Mouse (Mus musculus): ENCODE measurements around the gene Ttc39b. TPM values are rescaled to one million over a fixed set of nuclear protein-coding genes. Genes with fewer than 3 reads are reported as not detected.

Gene Ttc39b
- total RNA-seq, 2 experiments from 2014 or later, result 26.1 to 28.9 TPM

DNA sequence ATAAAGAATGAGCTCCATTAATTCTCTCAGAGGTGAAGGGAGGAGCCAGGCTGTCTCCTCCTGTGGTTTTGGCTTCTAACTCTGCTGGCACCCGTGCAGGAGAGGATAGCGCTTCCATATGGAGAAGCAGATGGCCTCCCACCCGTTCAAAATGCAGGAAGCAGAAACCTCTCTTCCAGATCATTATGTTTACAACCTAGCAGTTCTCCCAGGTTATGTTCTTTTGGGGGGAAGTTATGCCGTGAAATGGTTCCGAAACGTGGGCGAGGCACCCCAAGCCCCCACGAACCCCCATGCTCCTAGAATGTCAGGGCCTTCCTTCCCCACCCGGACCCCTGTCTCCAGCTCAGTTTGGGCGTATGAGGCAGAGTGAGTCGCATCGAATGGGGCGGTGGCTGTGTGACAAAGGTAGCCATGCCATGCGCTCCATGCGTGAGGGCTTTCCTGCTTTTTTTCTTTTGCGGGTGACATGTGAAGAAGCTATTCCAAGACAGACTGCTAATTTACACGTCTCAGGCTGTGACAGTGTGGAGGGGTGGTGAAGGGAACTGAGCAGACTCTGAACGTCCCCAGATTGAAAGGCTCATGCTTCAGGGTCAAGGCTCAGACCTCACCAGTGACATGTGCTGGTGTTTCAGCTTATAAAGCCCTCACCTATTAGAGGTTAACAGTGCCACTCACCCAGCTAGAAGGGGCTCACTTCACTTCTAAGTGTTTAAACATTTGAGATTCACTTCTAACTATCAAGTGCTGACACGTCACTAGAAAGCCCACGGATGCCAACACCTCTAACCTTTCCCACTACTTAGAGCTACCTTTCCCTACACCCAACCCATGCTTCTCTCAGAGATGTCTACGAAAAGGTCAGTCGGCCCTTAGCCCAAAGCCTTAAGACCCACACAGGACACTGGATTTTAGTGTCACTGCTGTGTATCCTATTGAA lies 90.6 kb downstream of the Ttc39b start:
- peak; percentile 45 to 64 for DNase-seq (ENCODE audit: low spot score in 2 of 2)

- no peak for DNase-seq (ENCODE audit: low spot score in 2 of 2)
Measured at GRCm38 (mm10) chr4:83232315-83232880, 91.7 kb downstream of the Ttc39b start.

GRCm38 (mm10) chr4:83228664-83229283 lies 95.3 kb downstream of the Ttc39b start:
- no peak for DNase-seq (ENCODE audit: low spot score in 2 of 2)

DNA sequence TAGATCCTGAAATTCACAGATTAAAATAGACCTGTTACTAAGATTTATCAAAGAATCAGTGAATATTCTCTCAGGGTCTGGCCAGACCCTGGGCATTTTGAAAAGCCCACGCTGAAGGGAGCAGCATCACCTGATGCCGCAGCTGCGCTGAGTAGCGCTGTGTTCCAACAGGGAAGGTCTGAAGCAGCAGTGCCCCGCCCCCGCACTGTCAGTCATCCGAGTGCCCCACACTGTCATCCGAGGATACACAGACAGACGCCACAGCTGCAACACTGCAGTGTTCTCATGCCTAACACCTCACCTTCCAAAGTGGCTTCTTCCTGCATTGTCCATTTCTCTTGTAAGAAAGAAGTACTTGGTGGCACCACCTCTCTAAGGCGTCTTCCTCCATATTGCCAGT lies 96.0 kb downstream of the Ttc39b start:
- no peak for DNase-seq (ENCODE audit: low spot score in 2 of 2)

DNA sequence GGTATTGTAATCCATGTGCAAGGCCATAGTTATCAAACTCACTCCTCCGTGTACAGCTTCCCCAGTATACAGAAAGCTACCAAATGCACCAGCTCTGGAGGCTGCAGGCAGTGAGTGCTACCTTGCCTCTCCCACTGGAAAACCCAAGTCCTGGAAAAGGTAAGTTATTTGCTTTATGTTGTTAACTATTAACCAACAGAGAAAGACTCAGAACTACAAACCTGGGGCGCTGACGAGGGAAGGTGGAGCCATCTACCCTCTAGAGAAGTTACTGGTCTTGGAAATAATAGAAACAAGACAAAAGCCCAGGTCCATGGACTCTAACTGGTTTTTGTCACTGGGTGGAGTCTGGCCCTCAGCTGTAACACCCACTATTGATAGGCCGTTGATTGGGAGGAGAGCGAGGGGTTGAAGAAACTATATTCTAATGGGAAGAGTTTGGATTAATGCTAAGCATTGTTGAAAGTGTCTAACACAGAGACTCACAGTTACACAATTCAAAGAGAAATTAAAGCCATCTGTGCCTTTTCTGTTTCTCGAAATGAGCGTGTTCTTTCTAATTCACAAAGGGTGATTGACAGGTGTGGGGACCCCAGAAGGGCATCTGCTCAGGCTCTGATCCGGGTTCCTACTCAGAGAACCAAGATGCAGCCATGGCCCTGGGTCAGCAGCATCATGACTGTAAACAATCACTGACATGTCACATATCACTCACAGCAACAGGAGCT lies 98.3 kb downstream of the Ttc39b start:
- DNase-seq (ENCODE audit: low spot score in 2 of 2), result no peak

GRCm38 (mm10) chr4:83224242-83224641 lies 99.8 kb downstream of the Ttc39b start:
- DNase-seq (ENCODE audit: low spot score in 2 of 2), result no peak

DNA sequence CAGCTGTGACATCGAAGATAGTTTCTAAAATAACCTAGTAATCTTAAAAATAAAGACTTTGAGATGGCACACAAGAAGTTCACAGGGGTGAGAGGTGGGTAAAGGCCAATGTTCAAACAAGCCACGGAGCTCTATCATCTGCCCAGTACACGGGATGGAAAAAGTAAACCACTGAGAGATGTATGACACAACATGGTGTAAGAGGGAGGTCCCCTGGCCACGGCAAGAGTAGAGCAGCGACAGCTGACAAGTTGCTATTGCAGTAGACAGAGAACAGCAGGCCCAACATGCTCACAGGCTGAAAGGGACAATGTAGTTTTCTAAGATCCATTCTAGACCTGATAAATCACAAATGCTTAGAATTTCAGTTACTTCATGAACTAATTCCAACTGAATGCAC lies 100.9 kb downstream of the Ttc39b start:
- no peak for DNase-seq (ENCODE audit: low spot score in 2 of 2)

- DNase-seq (ENCODE audit: low spot score in 2 of 2), result no peak
Measured at GRCm38 (mm10) chr4:83220761-83221557, 103.1 kb downstream of the Ttc39b start.

DNA sequence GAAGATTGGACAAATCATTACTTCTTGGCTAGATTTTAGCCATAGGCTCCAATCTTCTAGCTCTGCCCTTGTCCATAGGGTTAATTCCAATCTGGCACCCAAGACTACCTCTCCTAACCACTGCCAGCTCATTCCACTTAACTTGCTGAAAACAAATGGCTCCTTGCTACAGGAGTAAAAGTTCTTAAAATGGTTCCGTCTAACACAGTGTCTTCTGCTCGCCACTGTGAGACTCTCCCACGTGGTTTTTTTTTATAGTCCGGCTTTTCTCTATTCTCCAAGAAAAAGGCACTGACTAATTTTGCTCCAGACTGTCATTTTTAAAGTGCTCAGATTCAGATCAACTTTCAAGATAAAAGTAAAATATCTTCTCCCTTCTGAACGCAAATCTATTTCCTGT lies 104.8 kb downstream of the Ttc39b start:
- DNase-seq (ENCODE audit: low spot score in 2 of 2), result no peak

GRCm38 (mm10) chr4:83217128-83217527 lies 106.9 kb downstream of the Ttc39b start:
- no peak for DNase-seq (ENCODE audit: low spot score in 2 of 2)

DNA sequence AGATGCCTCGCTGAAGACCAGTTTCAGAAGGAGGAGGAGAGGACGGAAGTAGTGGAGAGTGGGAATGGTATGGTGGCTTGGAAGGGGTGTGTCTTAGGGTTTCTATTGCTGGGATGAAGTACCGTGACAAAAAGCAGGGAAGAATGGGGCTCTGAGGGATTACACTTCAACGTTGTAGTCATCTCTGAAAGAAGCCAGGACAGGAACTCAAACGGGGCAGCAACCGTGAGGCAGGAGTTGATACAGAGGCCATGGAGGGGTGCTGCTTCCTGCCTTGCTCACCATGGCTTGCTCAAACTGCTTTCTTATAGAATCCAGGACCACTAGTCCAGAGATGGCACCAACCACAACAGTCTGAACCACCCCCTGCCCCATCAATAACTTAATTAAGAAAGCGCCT lies 107.7 kb downstream of the Ttc39b start:
- DNase-seq (ENCODE audit: low spot score in 2 of 2), result no peak

DNA sequence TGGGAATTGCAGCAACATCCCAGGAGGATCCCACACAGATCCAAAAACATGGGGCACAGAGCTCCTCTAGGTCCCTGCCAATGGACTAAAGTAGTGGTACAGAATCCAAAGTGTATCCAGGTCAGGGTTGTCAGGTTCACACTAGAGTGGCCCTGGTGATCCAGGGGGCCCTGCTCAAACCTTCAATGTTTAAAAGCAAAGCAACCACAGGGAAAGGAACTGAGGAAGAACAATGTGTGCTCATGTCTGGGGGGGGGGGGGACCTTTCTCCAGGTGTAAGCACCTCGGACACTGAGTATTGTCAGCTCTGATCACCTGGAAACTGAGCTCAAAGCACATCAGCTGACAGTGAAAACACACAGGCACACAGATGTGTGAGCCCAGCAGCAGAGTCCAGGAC lies 108.3 kb downstream of the Ttc39b start:
- DNase-seq (ENCODE audit: low spot score in 2 of 2), result no peak

DNA sequence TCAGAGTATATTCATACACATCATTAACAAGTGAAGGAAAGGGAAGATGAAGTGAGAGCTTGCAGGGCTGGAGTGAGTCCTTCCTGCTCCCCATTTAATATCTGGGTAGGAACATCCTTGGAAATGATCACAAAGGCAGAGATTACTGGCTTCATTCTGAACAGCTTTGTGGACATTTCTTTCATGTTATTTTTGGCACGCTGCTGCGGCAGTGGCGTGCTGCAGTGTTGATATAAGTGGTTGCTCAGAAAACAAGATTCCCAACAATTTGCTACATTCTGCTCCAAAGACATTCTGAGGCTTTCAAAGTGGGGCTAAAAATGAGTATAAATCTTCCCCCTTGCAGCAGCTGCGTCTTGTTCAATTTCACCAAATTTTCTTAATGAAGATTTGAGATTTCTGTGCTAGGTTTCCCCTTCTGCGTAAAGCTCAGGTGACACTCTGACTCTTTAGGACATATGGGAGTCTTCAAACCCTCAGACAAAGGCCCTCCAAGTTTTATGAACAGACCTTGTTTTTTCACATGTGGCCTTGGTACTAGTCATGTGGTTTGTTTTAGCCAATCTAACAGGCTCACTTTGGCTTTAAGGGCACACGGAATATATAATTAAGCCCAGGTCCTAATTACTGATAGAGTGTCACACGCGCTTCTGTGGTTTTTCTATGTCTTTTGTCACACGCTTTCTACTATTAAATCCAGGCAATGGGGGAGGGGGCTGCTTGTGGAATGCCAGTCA lies 109.1 kb downstream of the Ttc39b start:
- no peak for DNase-seq (ENCODE audit: low spot score in 2 of 2)

DNA sequence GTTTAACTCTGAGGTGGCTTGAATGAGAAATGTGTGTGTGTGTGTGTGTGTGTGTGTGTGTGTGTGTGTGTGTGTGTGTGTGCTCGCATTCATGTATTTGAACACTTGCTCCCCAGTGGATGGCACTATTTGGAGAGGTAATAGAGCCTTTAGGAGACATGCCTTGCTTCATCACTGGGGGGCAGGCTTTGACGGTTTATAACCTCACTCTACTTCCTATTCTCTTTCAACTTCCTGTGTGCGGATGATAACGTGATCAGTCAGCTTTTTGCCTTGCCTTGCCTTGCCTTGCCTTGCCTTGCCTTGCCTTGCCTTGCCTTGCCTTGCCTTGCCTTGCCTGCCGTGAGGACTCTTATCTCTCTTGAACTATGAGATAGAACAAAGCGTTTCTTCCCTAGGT lies 110.3 kb downstream of the Ttc39b start:
- DNase-seq (ENCODE audit: low spot score in 2 of 2), result no peak

GRCm38 (mm10) chr4:83211709-83212108 lies 112.3 kb downstream of the Ttc39b start:
- DNase-seq (ENCODE audit: low spot score in 2 of 2), result no peak

DNA sequence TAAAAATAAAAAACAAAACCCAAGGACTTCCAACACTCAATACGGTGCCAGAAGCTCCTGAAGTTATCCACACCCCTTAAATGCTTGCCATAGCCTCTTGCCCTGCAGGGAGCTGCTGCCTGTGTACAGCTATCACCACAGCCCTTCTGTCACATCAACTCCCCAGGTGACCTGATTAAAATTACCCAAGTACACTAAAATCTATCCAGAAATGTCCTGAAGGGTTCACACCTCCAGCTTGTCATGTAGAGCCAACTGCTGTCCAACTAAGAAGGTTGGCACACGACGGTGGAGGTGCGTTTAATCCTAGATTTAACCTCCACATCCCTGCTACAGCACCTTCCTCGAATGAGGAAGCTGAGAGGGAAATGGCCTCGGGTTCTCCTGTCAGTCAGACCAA lies 113.6 kb downstream of the Ttc39b start:
- DNase-seq (ENCODE audit: low spot score in 2 of 2), result no peak

DNA sequence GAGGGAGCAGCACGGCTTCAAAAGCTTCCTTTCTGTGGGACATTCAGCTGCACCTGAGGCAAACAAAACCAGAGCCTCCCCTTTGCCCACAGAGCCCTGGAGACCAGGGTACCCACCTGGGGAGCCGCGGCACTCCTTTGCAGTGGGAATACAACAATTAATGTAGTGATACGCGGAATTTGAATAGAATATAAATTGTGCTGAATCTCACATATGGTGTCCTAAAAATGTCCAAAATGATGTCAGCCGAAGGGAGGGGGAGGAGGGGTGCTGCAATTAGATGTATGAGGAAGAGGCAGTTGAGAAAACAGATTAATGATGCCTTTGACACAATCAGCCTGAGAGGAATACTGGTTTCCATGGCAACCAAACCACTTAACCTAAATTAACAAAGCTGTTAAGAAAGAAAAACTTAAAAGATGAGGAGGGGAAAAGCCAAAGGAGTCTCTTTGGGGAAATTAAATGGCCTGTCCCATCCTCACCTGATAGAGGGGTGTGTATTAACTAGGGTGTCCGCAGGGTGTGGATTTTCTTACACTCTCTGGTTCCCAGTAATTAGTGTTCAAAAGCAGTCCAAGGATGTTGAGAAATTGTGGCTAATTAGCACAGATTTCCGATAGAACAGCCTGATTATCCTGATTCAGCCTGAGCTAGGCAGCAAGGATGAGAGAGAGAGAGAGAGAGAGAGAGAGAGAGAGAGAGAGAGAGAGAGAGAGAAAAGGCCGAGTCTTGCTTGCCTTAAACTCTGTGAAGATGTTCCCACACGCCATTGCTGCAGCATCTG lies 117.1 kb downstream of the Ttc39b start:
- DNase-seq (ENCODE audit: low spot score in 2 of 2), result peak in 1 of 2 experiments; percentile 37

DNA sequence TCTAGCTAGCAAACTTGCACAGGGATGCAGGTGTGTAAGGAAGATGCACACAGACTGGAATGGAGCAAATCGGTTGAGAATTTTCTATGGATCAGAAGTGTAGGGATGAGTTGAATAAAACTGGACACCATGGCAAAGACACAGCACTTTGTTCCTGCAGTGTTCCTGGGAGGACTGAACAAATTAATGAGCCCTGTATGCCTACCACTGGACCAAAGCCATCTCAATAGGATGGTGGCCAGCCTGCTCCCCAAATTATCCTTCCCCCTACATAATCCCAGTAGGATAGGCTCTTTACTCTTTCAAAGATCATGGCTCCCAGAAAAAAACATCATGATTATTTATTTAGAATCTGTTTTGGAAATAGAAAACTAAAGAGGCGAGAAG lies 117.6 kb downstream of the Ttc39b start:
- no peak for DNase-seq (ENCODE audit: low spot score in 2 of 2)

DNA sequence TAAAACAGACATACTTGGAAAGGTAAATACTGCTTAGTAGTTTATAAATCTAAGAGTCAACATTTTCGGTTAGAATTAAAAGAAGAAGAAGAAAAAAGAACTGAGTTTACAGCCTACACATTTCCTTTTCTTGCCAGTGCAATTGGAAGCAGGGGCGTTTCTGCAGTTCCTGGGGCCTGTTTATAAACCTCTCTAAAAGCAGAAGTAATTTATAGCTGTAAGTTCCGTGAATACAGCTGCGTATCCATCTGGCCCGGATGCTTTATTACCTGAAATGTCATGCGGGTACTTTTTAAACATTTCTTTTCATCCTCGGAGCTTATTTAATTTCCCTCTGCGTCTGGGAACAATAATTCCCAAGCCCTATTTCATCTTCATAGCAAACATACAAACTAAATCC lies 124.7 kb downstream of the Ttc39b start:
- DNase-seq (ENCODE audit: low spot score in 2 of 2), result no peak
